Mouse (Mus musculus): ENCODE results near the gene Chchd3. TPM values are rescaled to one million over a fixed set of nuclear protein-coding genes. Genes with fewer than 3 reads are reported as not detected.

Gene Chchd3
- polyA plus RNA-seq, 1 experiment, result 34.0 TPM

- 69% methylated on average over 11 of the region's 11 CpGs for WGBS
- DNase-seq, result no peak
- no peak overlapping the region for H3K4me3 ChIP-seq (replicated peaks; ENCODE audit: extremely low read depth, low read depth, low read length)
- TF ChIP-seq CTCF (IDR thresholded peaks at IDR 0.05; ENCODE audit: insufficient read depth, low read length) (no peak), POLR2A (IDR thresholded peaks at IDR 0.05; ENCODE audit: borderline replicate concordance, extremely low read depth, low read depth, low read length) (no peak)
- H3K4me1 ChIP-seq (ENCODE audit: control insufficient read depth, insufficient read depth, low read length), result no peaks in the 10 kb centered on the region; the same call in none of the 2 replicates
Observed at GRCm38 (mm10) chr6:32776384-32776783, 283.7 kb downstream of the Chchd3 start.

DNA sequence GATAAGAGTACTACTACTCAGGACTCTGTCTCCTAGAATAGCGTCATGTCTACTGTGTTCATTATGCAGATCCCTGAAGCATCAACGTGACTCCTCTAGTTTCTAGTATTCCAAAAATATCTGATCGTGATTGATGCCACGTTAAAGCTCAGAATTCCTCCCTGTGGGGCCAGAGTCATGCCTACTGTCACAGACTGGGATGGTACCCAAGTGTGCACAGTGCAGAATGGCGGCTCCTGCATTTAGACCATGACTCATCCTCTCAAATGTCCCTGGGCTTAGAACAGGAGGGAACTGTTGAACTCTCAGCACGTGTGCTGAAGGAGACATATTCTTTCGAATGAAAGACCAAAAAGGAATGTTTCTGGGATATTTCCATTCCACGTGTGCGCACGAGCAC is 305.5 kb downstream of the Chchd3 start:
- no peak for TF ChIP-seq POLR2A (IDR thresholded peaks at IDR 0.05; ENCODE audit: borderline replicate concordance, extremely low read depth, low read depth, low read length)
- no peak for TF ChIP-seq CTCF (IDR thresholded peaks at IDR 0.05; ENCODE audit: insufficient read depth, low read length)
- no peak for DNase-seq
- Histone ChIP-seq H3K4me1 (ENCODE audit: control insufficient read depth, insufficient read depth, low read length) (no peaks in the 10 kb centered on the region), H3K4me3 (replicated peaks; ENCODE audit: extremely low read depth, low read depth, low read length) (no peak overlapping the region)
- 77% methylated on average over 10 of the region's 10 CpGs for WGBS

- WGBS, result 98% methylated on average over 1 of the region's 1 CpGs
- no peak overlapping the region for H3K4me3 ChIP-seq (replicated peaks; ENCODE audit: extremely low read depth, low read depth, low read length)
- H3K4me1 ChIP-seq (ENCODE audit: control insufficient read depth, insufficient read depth, low read length), result no peaks in the 10 kb centered on the region
- TF ChIP-seq POLR2A (IDR thresholded peaks at IDR 0.05; ENCODE audit: borderline replicate concordance, extremely low read depth, low read depth, low read length) (no peak), CTCF (IDR thresholded peaks at IDR 0.05; ENCODE audit: insufficient read depth, low read length) (no peak)
- DNase-seq, result no peak
Observed at GRCm38 (mm10) chr6:32749821-32750220, 310.2 kb downstream of the Chchd3 start.

GRCm38 (mm10) chr6:32748777-32749176 is 311.3 kb downstream of the Chchd3 start:
- 82% methylated on average over 6 of the region's 6 CpGs for WGBS
- TF ChIP-seq POLR2A (IDR thresholded peaks at IDR 0.05; ENCODE audit: borderline replicate concordance, extremely low read depth, low read depth, low read length) (no peak), CTCF (IDR thresholded peaks at IDR 0.05; ENCODE audit: insufficient read depth, low read length) (no peak)
- no peak overlapping the region for H3K4me3 ChIP-seq (replicated peaks; ENCODE audit: extremely low read depth, low read depth, low read length)
- no peak for DNase-seq
- no peaks in the 10 kb centered on the region for H3K4me1 ChIP-seq (ENCODE audit: control insufficient read depth, insufficient read depth, low read length)

- WGBS, result 91% methylated on average over 2 of the region's 2 CpGs
- no peak for TF ChIP-seq POLR2A (IDR thresholded peaks at IDR 0.05; ENCODE audit: borderline replicate concordance, extremely low read depth, low read depth, low read length)
- no peak for TF ChIP-seq CTCF (IDR thresholded peaks at IDR 0.05; ENCODE audit: insufficient read depth, low read length)
- DNase-seq, result no peak
- Histone ChIP-seq H3K4me1 (ENCODE audit: control insufficient read depth, insufficient read depth, low read length) (no peaks in the 10 kb centered on the region), H3K4me3 (replicated peaks; ENCODE audit: extremely low read depth, low read depth, low read length) (no peak overlapping the region)
Observed at GRCm38 (mm10) chr6:32747333-32747732, 312.7 kb downstream of the Chchd3 start.

Other genes starting within 250 kb of the Chchd3 start
- gene Exoc4, start 188.8 kb upstream of the Chchd3 start, polyA plus RNA-seq (2012; rRNA removed), result 7.1 and 11.1 TPM in 2 replicates

All from lung, adult 2 months (tissue).